Mouse (Mus musculus): Measurements from ENCODE around the gene Rgs12. TPM values are rescaled to one million over a fixed set of nuclear protein-coding genes. Genes with fewer than 3 reads are reported as not detected.

Gene Rgs12
- polyA plus RNA-seq, 1 experiment from 2014 or later: 42.3 TPM

DNA sequence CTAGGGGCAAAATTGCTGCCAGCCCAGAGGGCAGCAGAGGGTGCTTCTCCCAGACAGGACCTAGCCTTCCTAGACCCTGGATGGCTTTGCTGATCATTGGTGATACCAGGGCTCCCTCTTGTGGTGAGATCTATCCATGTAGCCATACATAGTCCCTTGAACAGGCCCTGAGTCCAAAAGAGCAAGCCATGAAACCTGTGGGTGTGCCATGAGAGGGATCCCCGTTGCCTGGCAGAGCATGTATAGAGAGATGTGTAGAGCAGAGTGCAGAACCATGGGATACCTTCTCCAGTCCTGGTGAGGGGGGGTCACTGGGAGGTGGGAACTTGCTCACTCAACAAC lies 93.8 kb downstream of the Rgs12 start:
- no peaks in the 10 kb centered on the region for H3K4me1 ChIP-seq (ENCODE audit: control insufficient read depth, insufficient read depth, low read length)
- H3K9me3 ChIP-seq (replicated peaks; ENCODE audit: control insufficient read depth, low read length, poor library complexity, severe bottlenecking): no peaks in the 10 kb centered on the region
- H3K36me3 ChIP-seq (ENCODE audit: control insufficient read depth, insufficient read depth, low read length): no peaks in the 10 kb centered on the region
- ATAC-seq: peak; percentile 81
- no peak overlapping the region for H3K4me3 ChIP-seq (ENCODE audit: low read depth, low read length)
- no peaks in the 10 kb centered on the region for H3K27me3 ChIP-seq (ENCODE audit: control insufficient read depth, insufficient read depth, low read depth, low read length)
- 29% methylated on average over 1 of the region's 1 CpGs for WGBS
- H3K9ac ChIP-seq (ENCODE audit: low read depth, low read length): no peak overlapping the region
- no peak overlapping the region for H3K27ac ChIP-seq (ENCODE audit: low read length)
- H3K4me2 ChIP-seq (ENCODE audit: low read length): no peak overlapping the region

DNA sequence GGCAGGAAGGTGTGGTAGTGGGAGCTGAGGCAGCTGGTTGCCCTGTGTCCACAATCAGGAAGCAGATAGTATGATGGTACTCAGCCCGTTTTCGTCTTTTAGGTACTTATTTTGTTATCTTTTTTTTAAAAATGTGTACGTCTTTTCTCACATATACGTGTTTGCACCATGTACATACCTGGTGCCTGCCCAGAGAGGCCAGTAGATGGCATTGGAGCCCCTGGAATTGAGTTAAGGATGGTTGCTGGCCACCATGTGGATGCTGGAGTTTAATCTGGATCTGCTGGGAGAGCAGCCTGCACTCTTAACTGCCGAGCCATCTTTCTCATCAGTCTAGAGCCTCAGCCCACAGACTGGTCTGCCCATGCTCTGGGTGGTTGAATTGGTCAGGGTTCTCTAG lies 101.3 kb downstream of the Rgs12 start:
- no peak overlapping the region for H3K4me2 ChIP-seq (ENCODE audit: low read length)
- H3K27me3 ChIP-seq (ENCODE audit: control insufficient read depth, insufficient read depth, low read depth, low read length): no peaks in the 10 kb centered on the region
- H3K4me3 ChIP-seq (ENCODE audit: low read depth, low read length): no peak overlapping the region
- 71% methylated on average over 5 of the region's 5 CpGs for WGBS
- H3K9me3 ChIP-seq (replicated peaks; ENCODE audit: control insufficient read depth, low read length, poor library complexity, severe bottlenecking): no peaks in the 10 kb centered on the region
- H3K36me3 ChIP-seq (ENCODE audit: control insufficient read depth, insufficient read depth, low read length): no peaks in the 10 kb centered on the region
- no peaks in the 10 kb centered on the region for H3K4me1 ChIP-seq (ENCODE audit: control insufficient read depth, insufficient read depth, low read length)
- H3K9ac ChIP-seq (ENCODE audit: low read depth, low read length): no peak overlapping the region
- ATAC-seq: no peak
- H3K27ac ChIP-seq (ENCODE audit: low read length): no peak overlapping the region

DNA sequence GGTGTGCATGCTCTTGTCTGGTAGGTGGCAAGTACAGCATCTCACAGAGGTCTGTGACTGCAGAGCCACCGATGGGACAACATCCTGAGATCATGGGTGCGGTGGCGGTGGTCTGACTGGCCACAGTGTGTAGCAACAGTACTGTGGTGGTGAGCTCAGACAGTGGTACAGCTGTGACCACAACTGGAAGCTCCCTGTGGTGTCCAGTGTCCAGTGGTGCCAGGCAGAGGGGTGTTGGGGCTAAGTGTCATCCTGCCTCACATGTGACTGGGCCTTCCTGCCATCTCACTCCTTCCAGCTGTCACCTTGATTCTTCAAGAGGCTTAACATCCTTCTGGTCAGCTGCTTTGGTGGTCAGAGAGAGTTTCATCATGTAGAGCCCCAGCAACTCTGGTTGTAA lies 105.4 kb downstream of the Rgs12 start:
- Histone ChIP-seq H3K4me3 (ENCODE audit: low read depth, low read length) (no peak overlapping the region), H3K27ac (ENCODE audit: low read length) (no peak overlapping the region), H3K9me3 (replicated peaks; ENCODE audit: control insufficient read depth, low read length, poor library complexity, severe bottlenecking) (no peaks in the 10 kb centered on the region), H3K27me3 (ENCODE audit: control insufficient read depth, insufficient read depth, low read depth, low read length) (no peaks in the 10 kb centered on the region), H3K9ac (ENCODE audit: low read depth, low read length) (no peak overlapping the region), H3K4me1 (ENCODE audit: control insufficient read depth, insufficient read depth, low read length) (peaks cover 11% of the 10 kb centered on the region; the same call in 1 of the 2 replicates), H3K4me2 (ENCODE audit: low read length) (no peak overlapping the region), H3K36me3 (ENCODE audit: control insufficient read depth, insufficient read depth, low read length) (no peaks in the 10 kb centered on the region)
- no peak for ATAC-seq
- 97% methylated on average over 3 of the region's 3 CpGs for WGBS

DNA sequence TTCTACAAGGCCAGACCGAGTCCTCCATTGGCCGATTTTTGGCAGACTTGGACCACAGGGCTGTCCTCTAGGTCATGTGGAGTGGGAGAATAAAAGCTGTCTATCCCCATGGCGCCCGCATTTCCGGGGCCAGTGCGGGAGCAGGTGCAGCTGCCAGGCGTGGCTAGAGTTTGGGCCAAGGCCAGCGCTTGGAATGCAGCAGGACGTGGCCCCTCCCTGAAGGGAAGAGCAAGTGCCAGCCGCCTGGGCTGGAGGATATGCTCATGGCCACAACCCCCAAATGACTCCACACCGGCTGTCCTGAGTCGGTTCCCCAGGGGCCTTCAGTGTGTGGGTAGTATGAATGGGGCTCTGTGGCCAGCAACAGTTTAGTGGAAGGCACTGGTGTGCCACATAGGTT lies 105.8 kb downstream of the Rgs12 start:
- H3K9me3 ChIP-seq (replicated peaks; ENCODE audit: control insufficient read depth, low read length, poor library complexity, severe bottlenecking): no peaks in the 10 kb centered on the region
- no peaks in the 10 kb centered on the region; the same call in 1 of the 2 replicates for H3K27me3 ChIP-seq (ENCODE audit: control insufficient read depth, insufficient read depth, low read depth, low read length)
- no peak for ATAC-seq
- H3K4me3 ChIP-seq (ENCODE audit: low read depth, low read length): no peak overlapping the region
- 70% methylated on average over 12 of the region's 12 CpGs for WGBS
- H3K4me2 ChIP-seq (ENCODE audit: low read length): no peak overlapping the region
- no peak overlapping the region for H3K27ac ChIP-seq (ENCODE audit: low read length)
- H3K4me1 ChIP-seq (ENCODE audit: control insufficient read depth, insufficient read depth, low read length): peaks cover 11% of the 10 kb centered on the region; the same call in 1 of the 2 replicates
- H3K36me3 ChIP-seq (ENCODE audit: control insufficient read depth, insufficient read depth, low read length): no peaks in the 10 kb centered on the region
- no peak overlapping the region for H3K9ac ChIP-seq (ENCODE audit: low read depth, low read length)

DNA sequence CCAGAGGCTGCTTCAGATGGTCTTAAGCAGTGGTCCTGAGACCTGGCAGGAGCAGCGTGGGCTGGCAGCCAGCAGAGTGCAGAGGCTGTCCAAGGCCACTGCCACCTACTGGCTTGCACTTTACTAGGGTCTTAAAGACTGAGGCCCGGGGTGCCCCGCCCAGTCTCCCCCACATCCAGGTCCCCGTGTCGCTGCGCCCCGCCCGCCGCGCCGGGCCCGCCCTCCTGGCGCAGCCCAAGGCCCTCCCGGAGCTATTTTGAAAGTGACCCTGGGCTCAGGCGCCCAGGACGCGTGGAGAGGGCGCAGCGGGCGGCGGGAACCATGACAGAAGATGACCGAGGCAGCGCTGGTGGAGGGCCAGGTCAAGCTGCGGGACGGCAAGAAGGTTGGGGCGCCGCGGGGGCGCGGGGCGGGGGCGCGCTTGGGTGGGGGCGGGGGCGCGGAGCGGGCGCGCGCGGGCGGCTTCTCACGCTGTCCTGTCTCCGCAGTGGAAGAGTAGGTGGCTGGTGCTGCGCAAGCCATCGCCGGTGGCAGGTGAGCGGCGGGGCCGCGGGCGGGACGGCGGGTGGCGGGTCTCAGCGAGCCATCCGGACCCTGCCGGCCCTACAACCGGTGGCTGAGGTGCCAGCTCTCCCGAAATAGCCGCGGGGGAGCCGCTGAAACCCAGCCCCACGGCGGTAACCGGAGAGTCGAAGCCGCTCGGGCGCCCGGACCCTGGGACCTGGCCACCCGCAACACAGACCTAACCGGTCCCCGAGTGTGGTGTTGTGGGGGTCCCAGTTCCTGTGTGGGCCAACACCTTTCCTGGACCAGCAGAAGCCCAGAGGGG lies 107.6 kb downstream of the Rgs12 start, which contains the start of gene Dok7:
Dok7 (plus strand) TSS at position 163 of the 829 bp plus-strand sequence.
- Histone ChIP-seq H3K4me1 (ENCODE audit: control insufficient read depth, insufficient read depth, low read length) (peaks cover 11% of the 10 kb centered on the region; the same call in 1 of the 2 replicates), H3K9me3 (replicated peaks; ENCODE audit: control insufficient read depth, low read length, poor library complexity, severe bottlenecking) (no peaks in the 10 kb centered on the region), H3K27me3 (ENCODE audit: control insufficient read depth, insufficient read depth, low read depth, low read length) (no peaks in the 10 kb centered on the region; the same call in 1 of the 2 replicates), H3K27ac (ENCODE audit: low read length) (peak within 1 kb of the TSS; percentile 62), H3K4me3 (ENCODE audit: low read depth, low read length) (peak within 1 kb of the TSS; percentile 71), H3K9ac (ENCODE audit: low read depth, low read length) (peak within 1 kb of the TSS; percentile 81), H3K36me3 (ENCODE audit: control insufficient read depth, insufficient read depth, low read length) (no peaks in the 10 kb centered on the region), H3K4me2 (ENCODE audit: low read length) (peak within 1 kb of the TSS; percentile 92)
- peak; percentile 83 for ATAC-seq
- WGBS: under 1% methylated on average over 58 of the region's 74 CpGs

DNA sequence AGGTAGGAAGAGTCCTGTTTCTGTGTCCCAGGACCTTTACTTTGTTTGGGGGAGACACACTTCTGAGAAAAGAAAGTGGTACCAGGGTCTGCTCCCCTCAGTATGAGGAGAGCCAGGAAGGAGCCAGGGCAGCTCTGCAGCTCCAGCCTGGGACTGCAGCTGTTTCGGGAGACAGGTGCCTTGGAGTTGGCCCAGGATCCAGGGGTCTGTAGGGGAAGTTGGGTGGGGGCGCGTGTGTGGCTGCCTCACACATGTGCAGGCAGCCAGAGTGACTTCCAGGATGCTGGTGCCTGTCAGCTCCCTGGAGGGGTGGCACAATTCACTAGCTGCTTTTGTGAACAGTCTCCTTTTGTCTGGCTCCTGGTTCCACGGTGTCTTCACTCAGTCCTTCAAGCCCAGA lies 108.3 kb downstream of the Rgs12 start:
- whole genome bisulfite sequencing: 16% methylated on average over 4 of the region's 4 CpGs
- H3K27ac ChIP-seq (ENCODE audit: low read length): no peak overlapping the region
- ATAC-seq: no peak

DNA sequence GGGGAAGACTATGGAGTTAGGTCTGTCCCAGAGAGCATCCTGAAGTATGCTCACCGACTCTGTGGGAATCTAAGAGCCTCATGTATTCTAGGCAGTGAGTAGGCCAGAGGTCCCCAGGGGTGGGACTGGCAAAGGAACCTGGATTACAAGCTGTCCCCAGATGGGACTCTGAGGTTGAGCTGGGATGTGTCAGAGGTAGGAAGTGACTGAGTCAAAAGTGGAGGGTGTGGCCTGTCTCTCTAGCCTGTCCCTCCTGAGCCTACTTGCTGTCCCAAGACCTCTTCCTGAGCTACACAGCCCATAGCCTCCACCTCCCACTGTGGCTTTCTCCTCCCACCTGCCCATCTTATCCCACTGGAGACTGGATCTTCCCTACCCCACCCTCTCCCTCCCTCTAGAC lies 109.0 kb downstream of the Rgs12 start:
- H3K4me3 ChIP-seq (ENCODE audit: low read depth, low read length): peak overlapping the region; percentile 71
- 0 out of 2 replicates have a peak overlapping the region, but pooled peaks have one; percentile 81 for H3K9ac ChIP-seq (ENCODE audit: low read depth, low read length)
- H3K9me3 ChIP-seq (replicated peaks; ENCODE audit: control insufficient read depth, low read length, poor library complexity, severe bottlenecking): no peaks in the 10 kb centered on the region
- H3K4me2 ChIP-seq (ENCODE audit: low read length): peak overlapping the region; percentile 92
- no peaks in the 10 kb centered on the region; the same call in 1 of the 2 replicates for H3K27me3 ChIP-seq (ENCODE audit: control insufficient read depth, insufficient read depth, low read depth, low read length)
- H3K27ac ChIP-seq (ENCODE audit: low read length): no peak overlapping the region
- H3K36me3 ChIP-seq (ENCODE audit: control insufficient read depth, insufficient read depth, low read length): no peaks in the 10 kb centered on the region
- WGBS: 55% methylated on average over 1 of the region's 1 CpGs
- ATAC-seq: no peak
- peaks cover 11% of the 10 kb centered on the region; the same call in 1 of the 2 replicates for H3K4me1 ChIP-seq (ENCODE audit: control insufficient read depth, insufficient read depth, low read length)

More for the DNA sequence above, 108.3 kb downstream of the Rgs12 start:
- H3K4me1 ChIP-seq (ENCODE audit: control insufficient read depth, insufficient read depth, low read length): peaks cover 11% of the 10 kb centered on the region; the same call in 1 of the 2 replicates
- peak overlapping the region; percentile 81 for H3K9ac ChIP-seq (ENCODE audit: low read depth, low read length)
- peak overlapping the region; percentile 71 for H3K4me3 ChIP-seq (ENCODE audit: low read depth, low read length)
- no peaks in the 10 kb centered on the region for H3K9me3 ChIP-seq (replicated peaks; ENCODE audit: control insufficient read depth, low read length, poor library complexity, severe bottlenecking)
- peak overlapping the region; percentile 92 for H3K4me2 ChIP-seq (ENCODE audit: low read length)
- H3K27me3 ChIP-seq (ENCODE audit: control insufficient read depth, insufficient read depth, low read depth, low read length): no peaks in the 10 kb centered on the region; the same call in 1 of the 2 replicates
- H3K36me3 ChIP-seq (ENCODE audit: control insufficient read depth, insufficient read depth, low read length): no peaks in the 10 kb centered on the region

DNA sequence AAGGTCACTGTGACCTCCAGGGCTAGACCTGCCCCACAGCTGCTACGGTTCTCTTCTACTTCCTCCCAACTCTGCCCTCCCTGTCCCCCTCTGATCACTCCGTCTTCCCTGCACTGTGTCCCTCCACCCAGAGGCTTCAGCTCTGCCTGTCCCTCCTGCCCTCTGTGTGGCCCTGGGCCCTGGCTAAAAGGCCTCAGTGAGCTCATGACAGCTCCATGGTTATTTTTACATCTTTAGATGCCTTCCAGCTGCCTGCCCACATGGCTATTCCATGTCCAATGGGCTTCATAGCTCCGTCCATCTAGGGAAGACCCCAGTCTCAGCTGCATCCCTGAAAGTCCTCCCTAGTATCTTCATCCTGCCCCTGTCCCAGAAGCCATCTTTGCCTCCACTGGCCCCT lies 110.9 kb downstream of the Rgs12 start:
- Histone ChIP-seq H3K4me1 (ENCODE audit: control insufficient read depth, insufficient read depth, low read length) (peaks cover 11% of the 10 kb centered on the region; the same call in 1 of the 2 replicates), H3K36me3 (ENCODE audit: control insufficient read depth, insufficient read depth, low read length) (no peaks in the 10 kb centered on the region), H3K9ac (ENCODE audit: low read depth, low read length) (no peak overlapping the region), H3K9me3 (replicated peaks; ENCODE audit: control insufficient read depth, low read length, poor library complexity, severe bottlenecking) (no peaks in the 10 kb centered on the region), H3K27ac (ENCODE audit: low read length) (no peak overlapping the region), H3K27me3 (ENCODE audit: control insufficient read depth, insufficient read depth, low read depth, low read length) (no peaks in the 10 kb centered on the region; the same call in 1 of the 2 replicates), H3K4me3 (ENCODE audit: low read depth, low read length) (no peak overlapping the region), H3K4me2 (ENCODE audit: low read length) (no peak overlapping the region)
- 75% methylated on average over 3 of the region's 3 CpGs for WGBS
- ATAC-seq: no peak

DNA sequence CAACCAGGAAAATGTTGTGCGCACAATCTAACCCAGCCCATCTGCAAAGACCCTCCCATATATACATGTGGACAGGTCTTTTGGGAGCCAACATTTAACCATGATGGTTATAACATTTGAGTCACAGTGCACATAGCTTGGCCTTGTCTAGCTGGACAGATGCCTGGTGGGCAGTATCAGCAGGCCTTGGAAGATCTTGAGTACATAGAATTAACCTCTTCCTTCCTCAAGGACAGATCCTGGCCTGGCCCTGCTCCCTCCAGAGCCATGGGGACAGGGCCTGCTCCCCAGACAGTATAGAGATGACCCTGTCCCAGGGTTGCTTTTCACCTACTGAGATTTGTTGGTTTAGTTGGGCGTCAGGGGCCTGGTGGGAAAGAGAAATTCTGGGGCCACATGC lies 120.6 kb downstream of the Rgs12 start:
- Histone ChIP-seq H3K4me1 (ENCODE audit: control insufficient read depth, insufficient read depth, low read length) (no peaks in the 10 kb centered on the region; the same call in 1 of the 2 replicates), H3K4me2 (ENCODE audit: low read length) (no peak overlapping the region), H3K9ac (ENCODE audit: low read depth, low read length) (no peak overlapping the region), H3K27me3 (ENCODE audit: control insufficient read depth, insufficient read depth, low read depth, low read length) (no peaks in the 10 kb centered on the region), H3K27ac (ENCODE audit: low read length) (no peak overlapping the region), H3K4me3 (ENCODE audit: low read depth, low read length) (no peak overlapping the region), H3K36me3 (ENCODE audit: control insufficient read depth, insufficient read depth, low read length) (no peaks in the 10 kb centered on the region), H3K9me3 (replicated peaks; ENCODE audit: control insufficient read depth, low read length, poor library complexity, severe bottlenecking) (no peaks in the 10 kb centered on the region)
- ATAC-seq: no peak
- WGBS: 82% methylated on average over 2 of the region's 2 CpGs

Data from midbrain, embryonic 16.5 days (tissue).